Mouse (Mus musculus): ENCODE data around the gene Loxl1. TPM values are rescaled to one million over a fixed set of nuclear protein-coding genes. Genes with fewer than 3 reads are reported as not detected.

Loxl1 gene
- polyA plus RNA-seq, 1 experiment from 2014 or later = 63.7 TPM

GRCm38 (mm10) chr9:58347795-58348194, 34.8 kb upstream of the Loxl1 start:
- WGBS = 84% methylated on average over 6 of the region's 6 CpGs
- TF ChIP-seq CTCF (IDR thresholded peaks at IDR 0.05; ENCODE audit: low read depth) (no peak), EP300 (optimal IDR thresholded peaks at IDR 0.05) (no peak)
- Histone ChIP-seq H3K27ac (replicated peaks) (no peak overlapping the region), H3K27me3 (ENCODE audit: control insufficient read depth, insufficient read depth, low read length) (no peaks in the 10 kb centered on the region), H3K36me3 (ENCODE audit: control insufficient read depth, insufficient read depth, low read length) (no peaks in the 10 kb centered on the region), H3K9ac (ENCODE audit: low read length) (no peak overlapping the region), H3K4me3 (ENCODE audit: low read depth, low read length) (no peak overlapping the region), H3K4me2 (replicated peaks; ENCODE audit: low read depth) (no peak overlapping the region), H3K4me1 (replicated peaks; ENCODE audit: control insufficient read depth, insufficient read depth) (peaks cover 4% of the 10 kb centered on the region; the same call in 1 of the 2 replicates), H3K9me3 (ENCODE audit: control insufficient read depth, low read length) (no peaks in the 10 kb centered on the region)
- no peak for ATAC-seq (ENCODE audit: low FRiP score, low TSS enrichment)
- no peak for DNase-seq (ENCODE audit: low spot score)

- TF ChIP-seq EP300 (optimal IDR thresholded peaks at IDR 0.05) (no peak), CTCF (IDR thresholded peaks at IDR 0.05; ENCODE audit: low read depth) (no peak)
- Histone ChIP-seq H3K4me1 (replicated peaks; ENCODE audit: control insufficient read depth, insufficient read depth) (peaks cover 4% of the 10 kb centered on the region; the same call in 1 of the 2 replicates), H3K4me2 (replicated peaks; ENCODE audit: low read depth) (no peak overlapping the region), H3K27me3 (ENCODE audit: control insufficient read depth, insufficient read depth, low read length) (no peaks in the 10 kb centered on the region), H3K27ac (replicated peaks) (no peak overlapping the region), H3K9me3 (ENCODE audit: control insufficient read depth, low read length) (no peaks in the 10 kb centered on the region), H3K4me3 (ENCODE audit: low read depth, low read length) (no peak overlapping the region), H3K9ac (ENCODE audit: low read length) (no peak overlapping the region), H3K36me3 (ENCODE audit: control insufficient read depth, insufficient read depth, low read length) (no peaks in the 10 kb centered on the region)
- WGBS = 10% methylated on average over 10 of the region's 10 CpGs
- ATAC-seq (ENCODE audit: low FRiP score, low TSS enrichment) (no peak), DNase-seq (ENCODE audit: low spot score) (peak; percentile 44)
Observed at GRCm38 (mm10) chr9:58346498-58346897, 33.5 kb upstream of the Loxl1 start.

GRCm38 (mm10) chr9:58345963-58346362, 33.0 kb upstream of the Loxl1 start:
- no peaks in the 10 kb centered on the region for H3K27me3 ChIP-seq (ENCODE audit: control insufficient read depth, insufficient read depth, low read length)
- TF ChIP-seq EP300 (optimal IDR thresholded peaks at IDR 0.05) (no peak), CTCF (IDR thresholded peaks at IDR 0.05; ENCODE audit: low read depth) (no peak)
- H3K9me3 ChIP-seq (ENCODE audit: control insufficient read depth, low read length) = no peaks in the 10 kb centered on the region
- H3K4me1 ChIP-seq (replicated peaks; ENCODE audit: control insufficient read depth, insufficient read depth) = peaks cover 4% of the 10 kb centered on the region; the same call in 1 of the 2 replicates
- H3K9ac ChIP-seq (ENCODE audit: low read length) = no peak overlapping the region
- H3K4me2 ChIP-seq (replicated peaks; ENCODE audit: low read depth) = no peak overlapping the region
- no peak overlapping the region for H3K27ac ChIP-seq (replicated peaks)
- ATAC-seq (ENCODE audit: low FRiP score, low TSS enrichment) (no peak), DNase-seq (ENCODE audit: low spot score) (no peak)
- no peak overlapping the region for H3K4me3 ChIP-seq (ENCODE audit: low read depth, low read length)
- no peaks in the 10 kb centered on the region for H3K36me3 ChIP-seq (ENCODE audit: control insufficient read depth, insufficient read depth, low read length)
- WGBS = 57% methylated on average over 7 of the region's 7 CpGs

- DNase-seq (ENCODE audit: low spot score) = no peak
- Histone ChIP-seq H3K9ac (ENCODE audit: low read length) (no peak overlapping the region), H3K4me2 (replicated peaks; ENCODE audit: low read depth) (no peak overlapping the region), H3K36me3 (ENCODE audit: control insufficient read depth, insufficient read depth, low read length) (no peaks in the 10 kb centered on the region), H3K27me3 (ENCODE audit: control insufficient read depth, insufficient read depth, low read length) (no peaks in the 10 kb centered on the region), H3K4me3 (ENCODE audit: low read depth, low read length) (no peak overlapping the region), H3K4me1 (replicated peaks; ENCODE audit: control insufficient read depth, insufficient read depth) (peaks cover 4% of the 10 kb centered on the region; the same call in 1 of the 2 replicates), H3K9me3 (ENCODE audit: control insufficient read depth, low read length) (no peaks in the 10 kb centered on the region), H3K27ac (replicated peaks) (no peak overlapping the region)
- ATAC-seq (ENCODE audit: low FRiP score, low TSS enrichment) = no peak
- WGBS = 79% methylated on average over 1 of the region's 1 CpGs
- TF ChIP-seq CTCF (IDR thresholded peaks at IDR 0.05; ENCODE audit: low read depth) (peak; percentile 29), EP300 (optimal IDR thresholded peaks at IDR 0.05) (no peak)
Observed at GRCm38 (mm10) chr9:58341795-58342194, 28.8 kb upstream of the Loxl1 start.

- 56% methylated on average over 8 of the region's 8 CpGs for WGBS
- no peak for TF ChIP-seq CTCF (IDR thresholded peaks at IDR 0.05; ENCODE audit: low read depth)
- no peak for TF ChIP-seq EP300 (optimal IDR thresholded peaks at IDR 0.05)
- no peaks in the 10 kb centered on the region for H3K4me1 ChIP-seq (replicated peaks; ENCODE audit: control insufficient read depth, insufficient read depth)
Observed at GRCm38 (mm10) chr9:58336650-58337281, 23.8 kb upstream of the Loxl1 start.

GRCm38 (mm10) chr9:58331276-58331675, 18.3 kb upstream of the Loxl1 start:
- Histone ChIP-seq H3K9me3 (ENCODE audit: control insufficient read depth, low read length) (no peaks in the 10 kb centered on the region), H3K27me3 (ENCODE audit: control insufficient read depth, insufficient read depth, low read length) (no peaks in the 10 kb centered on the region), H3K27ac (replicated peaks) (no peak overlapping the region), H3K4me2 (replicated peaks; ENCODE audit: low read depth) (no peak overlapping the region), H3K4me1 (replicated peaks; ENCODE audit: control insufficient read depth, insufficient read depth) (no peaks in the 10 kb centered on the region), H3K4me3 (ENCODE audit: low read depth, low read length) (no peak overlapping the region), H3K36me3 (ENCODE audit: control insufficient read depth, insufficient read depth, low read length) (no peaks in the 10 kb centered on the region), H3K9ac (ENCODE audit: low read length) (no peak overlapping the region)
- no peak for DNase-seq (ENCODE audit: low spot score)
- TF ChIP-seq CTCF (IDR thresholded peaks at IDR 0.05; ENCODE audit: low read depth) (no peak), EP300 (optimal IDR thresholded peaks at IDR 0.05) (no peak)
- WGBS = 50% methylated on average over 3 of the region's 3 CpGs
- no peak for ATAC-seq (ENCODE audit: low FRiP score, low TSS enrichment)

More at GRCm38 (mm10) chr9:58336650-58337281, 23.8 kb upstream of the Loxl1 start:
- no peaks in the 10 kb centered on the region for H3K27me3 ChIP-seq (ENCODE audit: control insufficient read depth, insufficient read depth, low read length)
- H3K27ac ChIP-seq (replicated peaks) = no peak overlapping the region
- H3K9ac ChIP-seq (ENCODE audit: low read length) = no peak overlapping the region
- ATAC-seq (ENCODE audit: low FRiP score, low TSS enrichment) = no peak
- no peak overlapping the region for H3K4me2 ChIP-seq (replicated peaks; ENCODE audit: low read depth)
- H3K9me3 ChIP-seq (ENCODE audit: control insufficient read depth, low read length) = no peaks in the 10 kb centered on the region
- H3K36me3 ChIP-seq (ENCODE audit: control insufficient read depth, insufficient read depth, low read length) = no peaks in the 10 kb centered on the region
- no peak for DNase-seq (ENCODE audit: low spot score)
- no peak overlapping the region for H3K4me3 ChIP-seq (ENCODE audit: low read depth, low read length)
